17 mouse cellular contexts compared by ENCODE assay signal in genomic region chr1:79997911-79998310, GRCm38 (mm10).
"Had no signal": no experiment of that assay in that cellular context is flagged by ENCODE, and none has a peak within 500 bp of the region (broad histone marks: within the 10 kb centered on the region; RNA-seq: fewer than 3 reads in every experiment).

No protein-coding gene starts in this region.

- H3K4me1 ChIP-seq: neural tube, embryonic 12.5 days; neural tube, embryonic 13.5 days; stomach, embryonic 15.5 days had no signal

- H3K27me3 ChIP-seq: neural tube, embryonic 12.5 days; neural tube, embryonic 13.5 days; neural tube, embryonic 15.5 days; stomach, embryonic 15.5 days had no signal

- H3K9ac ChIP-seq: neural tube, embryonic 12.5 days; neural tube, embryonic 13.5 days; neural tube, embryonic 15.5 days; stomach, embryonic 15.5 days had no signal

- H3K9me3 ChIP-seq: neural tube, embryonic 12.5 days; neural tube, embryonic 13.5 days; neural tube, embryonic 15.5 days; stomach, embryonic 15.5 days had no signal

- H3K27ac ChIP-seq: neural tube, embryonic 12.5 days; neural tube, embryonic 13.5 days; neural tube, embryonic 15.5 days; stomach, embryonic 15.5 days; stomach, postnatal 0 days had no signal

- DNase-seq: retina, postnatal 1 day; right cerebral cortex, adult 18-20 months; right cerebral cortex, postnatal 14 days; right cerebral cortex, postnatal 25 days; right cerebral cortex, postnatal 4 days; spleen, adult 18-20 months; thymus, adult 18-20 months; thymus, adult 2 months; thymus, postnatal 14 days; thymus, postnatal 25 days; thymus, postnatal 36 days; thymus, postnatal 4 days had no signal

- H3K36me3 ChIP-seq: neural tube, embryonic 12.5 days; neural tube, embryonic 13.5 days; neural tube, embryonic 15.5 days; stomach, embryonic 15.5 days had no signal

- H3K4me2 ChIP-seq: neural tube, embryonic 12.5 days; neural tube, embryonic 13.5 days; neural tube, embryonic 15.5 days; stomach, embryonic 15.5 days had no signal

- H3K4me3 ChIP-seq: neural tube, embryonic 12.5 days; neural tube, embryonic 13.5 days; neural tube, embryonic 15.5 days; stomach, embryonic 15.5 days had no signal
